Mouse (Mus musculus): ENCODE measurements around the gene Scn5a. TPM values are rescaled to one million over a fixed set of nuclear protein-coding genes. Genes with fewer than 3 reads are reported as not detected.

Gene Scn5a
- total and polyA plus RNA-seq, 3 experiments = 0.27 TPM; not detected in 2

DNA sequence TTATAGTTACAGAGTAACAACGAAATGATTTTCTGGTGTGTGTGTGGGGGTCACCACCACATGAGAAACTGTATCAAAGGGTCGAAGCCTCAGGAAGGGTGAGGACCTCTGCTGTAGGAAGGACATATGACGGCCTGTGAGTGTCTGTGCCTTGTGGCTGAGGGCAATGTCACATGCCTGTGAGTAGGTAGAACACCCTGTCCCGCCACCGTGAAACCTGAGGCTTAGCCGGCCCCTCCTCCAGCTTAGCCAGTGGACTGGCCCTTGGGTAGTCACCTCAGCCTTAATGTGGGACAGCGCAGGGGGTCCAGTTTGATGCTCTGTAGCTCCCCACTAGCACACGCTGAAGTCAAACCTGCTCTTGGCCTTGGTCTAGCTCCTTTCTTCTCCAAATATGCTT is 65.0 kb downstream of the Scn5a start:
- peaks cover 85% of the 10 kb centered on the region for H3K9me3 ChIP-seq (replicated peaks)
- no peaks in the 10 kb centered on the region for H3K27me3 ChIP-seq (ENCODE audit: insufficient read depth, low read length)
- TF ChIP-seq POLR2AphosphoS5 (IDR thresholded peaks at IDR 0.05; ENCODE audit: insufficient replicate concordance, low read depth, low read length) (no peak), GATA1 (IDR thresholded peaks at IDR 0.05; ENCODE audit: borderline replicate concordance, low read length) (no peak), GATA2 (IDR thresholded peaks at IDR 0.05; ENCODE audit: borderline replicate concordance, low read depth, low read length) (no peak), CTCF (IDR thresholded peaks at IDR 0.05; ENCODE audit: low read depth, low read length) (no peak), TAL1 (conservative IDR thresholded peaks at IDR 0.05; ENCODE audit: low read depth, low read length) (no peak)
- no peaks in the 10 kb centered on the region for H3K4me1 ChIP-seq (ENCODE audit: insufficient read depth, low read depth, low read length)
- no peak overlapping the region for H3K4me3 ChIP-seq (ENCODE audit: low read depth, low read length)
- DNase-seq (ENCODE audit: low spot score) = no peak
- ATAC-seq (ENCODE audit: extremely low read depth, insufficient number of reproducible peaks, low FRiP score, poor library complexity, severe bottlenecking) = no peak
- no peaks in the 10 kb centered on the region for H3K36me3 ChIP-seq (replicated peaks)

DNA sequence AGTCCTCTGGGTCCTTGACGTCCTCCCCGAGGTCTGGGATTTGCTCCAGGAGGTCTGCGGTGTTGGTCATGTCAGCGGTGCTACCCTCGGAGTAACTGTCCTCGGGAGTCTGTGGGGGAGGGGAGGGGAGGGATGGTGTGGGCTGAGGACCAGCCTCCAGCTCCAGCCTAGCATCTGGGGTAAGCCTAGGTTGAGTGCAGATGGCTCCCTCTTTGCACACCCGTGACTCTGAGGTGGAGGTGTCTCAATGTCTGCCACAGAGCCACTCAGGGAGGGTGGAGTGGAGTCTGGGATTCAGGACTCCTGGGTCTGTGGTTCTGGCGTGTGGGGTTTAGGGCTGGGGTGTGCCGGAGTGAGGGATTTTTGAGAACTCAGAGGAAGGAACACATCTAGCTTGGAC is 65.8 kb downstream of the Scn5a start:
- H3K36me3 ChIP-seq (replicated peaks) = no peaks in the 10 kb centered on the region
- DNase-seq (ENCODE audit: low spot score) (no peak), ATAC-seq (ENCODE audit: extremely low read depth, insufficient number of reproducible peaks, low FRiP score, poor library complexity, severe bottlenecking) (no peak)
- peaks cover 78% of the 10 kb centered on the region for H3K9me3 ChIP-seq (replicated peaks)
- TF ChIP-seq GATA2 (IDR thresholded peaks at IDR 0.05; ENCODE audit: borderline replicate concordance, low read depth, low read length) = no peak
- TF ChIP-seq POLR2AphosphoS5 (IDR thresholded peaks at IDR 0.05; ENCODE audit: insufficient replicate concordance, low read depth, low read length) = no peak
- no peak for TF ChIP-seq GATA1 (IDR thresholded peaks at IDR 0.05; ENCODE audit: borderline replicate concordance, low read length)
- TF ChIP-seq TAL1 (conservative IDR thresholded peaks at IDR 0.05; ENCODE audit: low read depth, low read length) = no peak
- TF ChIP-seq CTCF (IDR thresholded peaks at IDR 0.05; ENCODE audit: low read depth, low read length) = no peak
- no peaks in the 10 kb centered on the region for H3K4me1 ChIP-seq (ENCODE audit: insufficient read depth, low read depth, low read length)
- H3K27me3 ChIP-seq (ENCODE audit: insufficient read depth, low read length) = no peaks in the 10 kb centered on the region
- peak overlapping the region; percentile 6; the same call in 1 of the 2 replicates for H3K4me3 ChIP-seq (ENCODE audit: low read depth, low read length)

DNA sequence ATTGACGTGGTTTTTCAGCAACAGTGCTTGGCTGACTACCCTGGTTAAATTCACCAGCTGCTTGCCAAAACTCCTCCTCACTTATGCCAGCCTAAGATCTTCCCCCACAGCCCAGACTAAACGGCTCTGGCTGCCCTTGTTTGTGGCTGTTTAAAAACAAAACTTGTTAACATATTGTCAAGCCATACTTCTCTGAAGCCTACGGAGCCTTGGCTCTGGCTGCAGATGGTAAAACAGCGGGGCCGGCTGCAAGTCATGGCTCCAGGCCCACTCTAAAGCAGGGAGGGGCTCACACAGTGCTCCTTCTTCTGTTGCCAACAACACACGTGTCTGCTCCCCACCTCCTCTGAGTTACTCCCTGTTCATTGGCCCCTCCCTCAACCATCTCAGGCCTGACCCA is 67.9 kb downstream of the Scn5a start:
- TF ChIP-seq GATA1 (IDR thresholded peaks at IDR 0.05; ENCODE audit: borderline replicate concordance, low read length) (no peak), CTCF (IDR thresholded peaks at IDR 0.05; ENCODE audit: low read depth, low read length) (no peak), GATA2 (IDR thresholded peaks at IDR 0.05; ENCODE audit: borderline replicate concordance, low read depth, low read length) (no peak), POLR2AphosphoS5 (IDR thresholded peaks at IDR 0.05; ENCODE audit: insufficient replicate concordance, low read depth, low read length) (no peak), TAL1 (conservative IDR thresholded peaks at IDR 0.05; ENCODE audit: low read depth, low read length) (no peak)
- DNase-seq (ENCODE audit: low spot score) (no peak), ATAC-seq (ENCODE audit: extremely low read depth, insufficient number of reproducible peaks, low FRiP score, poor library complexity, severe bottlenecking) (no peak)
- Histone ChIP-seq H3K27me3 (ENCODE audit: insufficient read depth, low read length) (no peaks in the 10 kb centered on the region), H3K36me3 (replicated peaks) (no peaks in the 10 kb centered on the region), H3K4me1 (ENCODE audit: insufficient read depth, low read depth, low read length) (no peaks in the 10 kb centered on the region), H3K9me3 (replicated peaks) (peaks cover 69% of the 10 kb centered on the region), H3K4me3 (ENCODE audit: low read depth, low read length) (no peak overlapping the region)

DNA sequence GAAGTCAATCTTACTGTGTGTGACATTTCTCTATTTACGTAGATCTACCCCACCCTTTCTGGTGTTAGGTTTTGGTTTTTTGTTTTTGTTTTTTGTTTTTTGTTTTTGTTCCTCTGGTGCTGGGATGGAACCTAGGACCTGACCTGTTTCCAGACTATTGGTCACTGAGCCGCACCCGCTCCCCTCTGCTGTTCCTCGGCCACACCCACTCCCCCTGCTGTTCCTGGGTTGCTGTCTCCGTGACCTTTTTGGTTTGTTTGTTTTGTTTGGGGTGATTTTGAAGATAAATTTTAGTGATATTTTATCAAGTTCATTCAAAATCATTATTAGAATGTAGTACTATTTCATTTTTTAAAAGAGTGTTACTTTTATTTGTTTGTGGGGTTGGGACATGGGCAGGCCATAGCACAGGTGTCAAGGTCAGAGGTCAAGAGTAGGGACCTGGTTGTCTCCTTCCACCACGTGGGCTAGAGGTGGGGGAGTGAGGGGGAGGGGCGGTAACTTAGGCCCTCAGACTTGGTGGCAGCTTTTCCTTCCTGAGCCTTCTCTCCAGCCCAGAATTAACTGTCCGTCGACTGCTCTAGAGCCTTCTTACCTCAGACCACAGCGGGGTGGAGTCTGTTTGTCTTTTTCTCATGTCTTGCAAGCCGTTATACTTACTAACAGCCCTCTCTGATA is 73.7 kb downstream of the Scn5a start:
- DNase-seq (ENCODE audit: low spot score) = no peak
- TF ChIP-seq POLR2AphosphoS5 (IDR thresholded peaks at IDR 0.05; ENCODE audit: insufficient replicate concordance, low read depth, low read length) (no peak), CTCF (IDR thresholded peaks at IDR 0.05; ENCODE audit: low read depth, low read length) (no peak), GATA1 (IDR thresholded peaks at IDR 0.05; ENCODE audit: borderline replicate concordance, low read length) (no peak), TAL1 (conservative IDR thresholded peaks at IDR 0.05; ENCODE audit: low read depth, low read length) (no peak), GATA2 (IDR thresholded peaks at IDR 0.05; ENCODE audit: borderline replicate concordance, low read depth, low read length) (no peak)
- ATAC-seq (ENCODE audit: extremely low read depth, insufficient number of reproducible peaks, low FRiP score, poor library complexity, severe bottlenecking) = no peak
- no peaks in the 10 kb centered on the region for H3K36me3 ChIP-seq (replicated peaks)
- H3K4me3 ChIP-seq (ENCODE audit: low read depth, low read length) = no peak overlapping the region
- no peaks in the 10 kb centered on the region for H3K4me1 ChIP-seq (ENCODE audit: insufficient read depth, low read depth, low read length)
- peaks cover 45% of the 10 kb centered on the region for H3K9me3 ChIP-seq (replicated peaks)
- H3K27me3 ChIP-seq (ENCODE audit: insufficient read depth, low read length) = no peaks in the 10 kb centered on the region

DNA sequence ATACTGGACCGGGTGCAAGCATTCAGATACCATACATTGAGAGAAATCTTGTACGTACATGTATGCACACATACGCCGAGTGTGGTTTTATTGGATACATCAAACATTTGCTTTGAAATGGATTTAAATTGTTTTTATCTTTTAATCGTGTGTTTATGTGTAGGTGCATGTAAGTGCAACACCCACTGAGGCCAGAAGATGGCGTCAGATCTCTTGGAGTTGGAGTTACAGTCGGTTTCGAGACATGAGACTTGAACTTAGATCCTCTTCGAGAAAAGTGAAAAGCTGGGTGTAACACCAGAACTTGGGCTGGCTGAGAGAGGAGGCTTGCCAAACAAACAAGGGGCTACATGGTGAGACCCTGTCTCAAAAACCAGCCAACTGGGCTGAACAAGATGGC is 75.2 kb downstream of the Scn5a start:
- Histone ChIP-seq H3K4me1 (ENCODE audit: insufficient read depth, low read depth, low read length) (no peaks in the 10 kb centered on the region), H3K4me3 (ENCODE audit: low read depth, low read length) (no peak overlapping the region), H3K27me3 (ENCODE audit: insufficient read depth, low read length) (no peaks in the 10 kb centered on the region), H3K9me3 (replicated peaks) (peaks cover 45% of the 10 kb centered on the region), H3K36me3 (replicated peaks) (no peaks in the 10 kb centered on the region)
- no peak for ATAC-seq (ENCODE audit: extremely low read depth, insufficient number of reproducible peaks, low FRiP score, poor library complexity, severe bottlenecking)
- DNase-seq (ENCODE audit: low spot score) = no peak
- TF ChIP-seq TAL1 (conservative IDR thresholded peaks at IDR 0.05; ENCODE audit: low read depth, low read length) = no peak
- TF ChIP-seq GATA2 (IDR thresholded peaks at IDR 0.05; ENCODE audit: borderline replicate concordance, low read depth, low read length) = no peak
- TF ChIP-seq GATA1 (IDR thresholded peaks at IDR 0.05; ENCODE audit: borderline replicate concordance, low read length) = no peak
- no peak for TF ChIP-seq CTCF (IDR thresholded peaks at IDR 0.05; ENCODE audit: low read depth, low read length)
- no peak for TF ChIP-seq POLR2AphosphoS5 (IDR thresholded peaks at IDR 0.05; ENCODE audit: insufficient replicate concordance, low read depth, low read length)

DNA sequence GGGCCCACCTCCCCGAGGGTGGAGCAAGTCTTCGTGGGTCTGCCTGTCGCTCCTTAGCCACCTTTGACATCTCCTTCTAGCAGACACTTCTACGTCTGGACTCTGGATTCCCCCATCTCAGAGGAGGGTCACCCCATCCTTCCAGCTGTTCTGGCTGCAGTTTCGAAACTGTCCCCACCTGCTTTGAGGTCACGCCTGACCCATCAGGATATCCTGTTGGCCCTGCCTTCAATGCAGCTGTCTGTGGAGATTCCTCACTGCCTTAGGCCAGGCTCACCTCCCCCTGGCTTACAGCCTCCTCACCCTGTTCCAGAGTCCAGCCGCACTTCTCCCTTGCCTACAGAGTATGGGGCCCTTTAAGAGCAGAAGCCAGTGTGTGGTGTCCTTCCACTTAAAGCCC is 79.9 kb downstream of the Scn5a start:
- Histone ChIP-seq H3K4me3 (ENCODE audit: low read depth, low read length) (no peak overlapping the region), H3K9me3 (replicated peaks) (peaks cover 74% of the 10 kb centered on the region), H3K4me1 (ENCODE audit: insufficient read depth, low read depth, low read length) (no peaks in the 10 kb centered on the region), H3K27me3 (ENCODE audit: insufficient read depth, low read length) (no peaks in the 10 kb centered on the region; the same call in 1 of the 2 replicates), H3K36me3 (replicated peaks) (no peaks in the 10 kb centered on the region)
- ATAC-seq (ENCODE audit: extremely low read depth, insufficient number of reproducible peaks, low FRiP score, poor library complexity, severe bottlenecking) (no peak), DNase-seq (ENCODE audit: low spot score) (no peak)
- TF ChIP-seq CTCF (IDR thresholded peaks at IDR 0.05; ENCODE audit: low read depth, low read length) (no peak), GATA2 (IDR thresholded peaks at IDR 0.05; ENCODE audit: borderline replicate concordance, low read depth, low read length) (no peak), TAL1 (conservative IDR thresholded peaks at IDR 0.05; ENCODE audit: low read depth, low read length) (no peak), GATA1 (IDR thresholded peaks at IDR 0.05; ENCODE audit: borderline replicate concordance, low read length) (no peak), POLR2AphosphoS5 (IDR thresholded peaks at IDR 0.05; ENCODE audit: insufficient replicate concordance, low read depth, low read length) (no peak)
